ENCODE assay signal across 17 mouse cellular contexts in genomic region chr11:73283926-73284325, GRCm38 (mm10). TPM values are rescaled to one million over a fixed set of nuclear protein-coding genes. Genes with fewer than 3 reads are reported as not detected.
DNase-seq lines count a peak whose midpoint lies in the region; ATAC-seq and TF ChIP-seq lines count a peak whose summit lies in the region.
"Had no signal": no experiment of that assay in that cellular context is flagged by ENCODE, and none has a peak within 500 bp of the region (broad histone marks: within the 10 kb centered on the region; RNA-seq: fewer than 3 reads in every experiment).

No protein-coding gene starts in this region.

- no peaks in the 10 kb centered on the region for H3K36me3 ChIP-seq in heart, embryonic 15.5 days
- no peaks in the 10 kb centered on the region for H3K36me3 ChIP-seq in heart, embryonic 10.5 days
- no peaks in the 10 kb centered on the region for H3K36me3 ChIP-seq in lung, embryonic 15.5 days
- no peaks in the 10 kb centered on the region for H3K36me3 ChIP-seq in midbrain, embryonic 10.5 days
- H3K36me3 ChIP-seq: embryonic facial prominence, embryonic 13.5 days; liver, embryonic 12.5 days had no signal

- H3K4me3 ChIP-seq in heart, embryonic 15.5 days: no peak overlapping the region
- H3K4me3 ChIP-seq in heart, embryonic 10.5 days: no peak overlapping the region
- no peak overlapping the region for H3K4me3 ChIP-seq in lung, adult 2 months (replicated peaks; ENCODE audit: extremely low read depth, low read depth, low read length)
- no peak overlapping the region for H3K4me3 ChIP-seq in lung, embryonic 15.5 days
- no peak overlapping the region for H3K4me3 ChIP-seq in midbrain, embryonic 10.5 days
- H3K4me3 ChIP-seq: embryonic facial prominence, embryonic 13.5 days; liver, embryonic 12.5 days had no signal

- H3K9me3 ChIP-seq in heart, embryonic 15.5 days (replicated peaks): no peaks in the 10 kb centered on the region
- H3K9me3 ChIP-seq in heart, embryonic 10.5 days: no peaks in the 10 kb centered on the region
- H3K9me3 ChIP-seq in lung, embryonic 15.5 days: no peaks in the 10 kb centered on the region
- H3K9me3 ChIP-seq in midbrain, embryonic 10.5 days (replicated peaks): no peaks in the 10 kb centered on the region
- H3K9me3 ChIP-seq: embryonic facial prominence, embryonic 13.5 days; liver, embryonic 12.5 days had no signal

- no peak for TF ChIP-seq POLR2A in lung, adult 2 months (IDR thresholded peaks at IDR 0.05; ENCODE audit: borderline replicate concordance, extremely low read depth, low read depth, low read length)

- ATAC-seq in heart, embryonic 15.5 days (replicated peaks; ENCODE audit: insufficient number of reproducible peaks, insufficient read depth, low FRiP score, low read depth): 0 out of 2 replicates have a peak, but pooled peaks have one; percentile 13
- ATAC-seq in lung, embryonic 15.5 days (ENCODE audit: borderline replicate concordance, extremely low read depth, low FRiP score, low TSS enrichment): no peak
- ATAC-seq: forebrain, embryonic 14.5 days; liver, embryonic 12.5 days had no signal

- H3K4me1 ChIP-seq in heart, embryonic 15.5 days (replicated peaks): peaks cover 16% of the 10 kb centered on the region
- peaks cover 26% of the 10 kb centered on the region for H3K4me1 ChIP-seq in heart, embryonic 10.5 days
- H3K4me1 ChIP-seq in lung, adult 2 months (ENCODE audit: control insufficient read depth, insufficient read depth, low read length): peaks cover 4% of the 10 kb centered on the region; the same call in 1 of the 2 replicates
- peaks cover 31% of the 10 kb centered on the region for H3K4me1 ChIP-seq in lung, embryonic 15.5 days
- peaks cover 11% of the 10 kb centered on the region for H3K4me1 ChIP-seq in midbrain, embryonic 10.5 days
- H3K4me1 ChIP-seq: liver, embryonic 12.5 days had no signal

- no peaks in the 10 kb centered on the region for H3K27me3 ChIP-seq in heart, embryonic 15.5 days
- H3K27me3 ChIP-seq in heart, embryonic 10.5 days (ENCODE audit: insufficient read depth, poor library complexity, severe bottlenecking): no peaks in the 10 kb centered on the region; the same call in 1 of the 2 replicates
- H3K27me3 ChIP-seq in lung, embryonic 15.5 days: no peaks in the 10 kb centered on the region
- H3K27me3 ChIP-seq in midbrain, embryonic 10.5 days (ENCODE audit: low read depth, poor library complexity, severe bottlenecking): no peaks in the 10 kb centered on the region
- H3K27me3 ChIP-seq: embryonic facial prominence, embryonic 13.5 days; liver, embryonic 12.5 days had no signal

- H3K4me2 ChIP-seq in heart, embryonic 15.5 days: no peak overlapping the region
- no peak overlapping the region for H3K4me2 ChIP-seq in lung, embryonic 15.5 days
- H3K4me2 ChIP-seq: embryonic facial prominence, embryonic 13.5 days; liver, embryonic 12.5 days had no signal

- WGBS in heart, embryonic 15.5 days: 46% methylated on average over 1 of the region's 1 CpGs
- WGBS in heart, embryonic 10.5 days: 44% methylated on average over 1 of the region's 1 CpGs
- 44% methylated on average over 1 of the region's 1 CpGs for WGBS in lung, adult 2 months
- 33% methylated on average over 1 of the region's 1 CpGs for WGBS in lung, embryonic 15.5 days
- 62% methylated on average over 1 of the region's 1 CpGs for WGBS in midbrain, embryonic 10.5 days

- DNase-seq in heart, embryonic 10.5 days (ENCODE audit: low spot score): no peak
- peak; percentile 7 for DNase-seq in lung, adult 2 months
- DNase-seq in lung, postnatal 14 days: no peak
- DNase-seq in right cerebral cortex, postnatal 14 days: no peak
- no peak for DNase-seq in gastrocnemius, adult 8-10 months (ENCODE audit: low spot score in 2 of 2)
- DNase-seq in midbrain, embryonic 10.5 days (ENCODE audit: low spot score): no peak
- DNase-seq: gastrocnemius, postnatal 14 days; thymus, adult 18-20 months had no signal

- peak overlapping the region; percentile 48; the same call in 1 of the 2 replicates for H3K27ac ChIP-seq in heart, embryonic 15.5 days
- H3K27ac ChIP-seq in heart, embryonic 10.5 days: no peak overlapping the region
- H3K27ac ChIP-seq in lung, embryonic 15.5 days: peak overlapping the region; percentile 65
- H3K27ac ChIP-seq in midbrain, embryonic 10.5 days (replicated peaks): no peak overlapping the region
- H3K27ac ChIP-seq: embryonic facial prominence, embryonic 13.5 days; liver, embryonic 12.5 days had no signal

- no peak overlapping the region for H3K9ac ChIP-seq in heart, embryonic 15.5 days
- H3K9ac ChIP-seq in lung, embryonic 15.5 days: no peak overlapping the region
- H3K9ac ChIP-seq: embryonic facial prominence, embryonic 13.5 days; liver, embryonic 12.5 days had no signal

- no peak for TF ChIP-seq CTCF in lung, adult 2 months (IDR thresholded peaks at IDR 0.05; ENCODE audit: insufficient read depth, low read length)

RNA-seq across cellular contexts. Expression of gene Trpv3, which starts 16.7 kb away (rescaled TPM):
- polyA plus RNA-seq in heart, embryonic 15.5 days (2015; fragmentation: Nextera tagmentation; extraction: Ambion mirVana): 0.11 TPM in 2 replicates
- 0.03 TPM in 1 of 2 replicates, not detected in the other for polyA plus RNA-seq in heart, embryonic 10.5 days (2016; fragmentation: Nextera tagmentation; extraction: Ambion mirVana)
- 0.14 and 0.49 TPM in 2 replicates for polyA plus RNA-seq in lung, adult 2 months (2012; rRNA removed)
- 0.03 and 0.10 TPM in 2 replicates for polyA plus RNA-seq in lung, embryonic 15.5 days (2015; fragmentation: Nextera tagmentation; extraction: Ambion mirVana)
- total RNA-seq in gastrocnemius, adult 8-10 months (2022): not detected
- polyA plus RNA-seq in midbrain, embryonic 10.5 days (2016; fragmentation: Nextera tagmentation; extraction: Ambion mirVana): not detected in 2 replicates
- polyA plus RNA-seq: forebrain, embryonic 14.5 days; liver, embryonic 12.5 days had no signal

RNA-seq across cellular contexts. Expression of gene Aspa, which starts 45.5 kb away (rescaled TPM):
- 0.29 and 0.72 TPM in 2 replicates for polyA plus RNA-seq in heart, embryonic 15.5 days (2015; fragmentation: Nextera tagmentation; extraction: Ambion mirVana)
- polyA plus RNA-seq in heart, embryonic 10.5 days (2016; fragmentation: Nextera tagmentation; extraction: Ambion mirVana): not detected in 2 replicates
- polyA plus RNA-seq in lung, adult 2 months (2012; rRNA removed): 1.5 and 2.2 TPM in 2 replicates
- polyA plus RNA-seq in lung, embryonic 15.5 days (2015; fragmentation: Nextera tagmentation; extraction: Ambion mirVana): 1.3 and 1.4 TPM in 2 replicates
- total RNA-seq in gastrocnemius, adult 8-10 months (2022): 1 to 10 TPM; 3.0 to 7.3 (median 4.5) TPM
- polyA plus RNA-seq in midbrain, embryonic 10.5 days (2016; fragmentation: Nextera tagmentation; extraction: Ambion mirVana): 0.17 TPM in 1 of 2 replicates, not detected in the other

RNA-seq across cellular contexts. Expression of gene Gm49340, which starts 45.6 kb away (rescaled TPM):
- polyA plus RNA-seq in heart, embryonic 15.5 days (2015; fragmentation: Nextera tagmentation; extraction: Ambion mirVana): not detected in 2 replicates
- not detected in 2 replicates for polyA plus RNA-seq in heart, embryonic 10.5 days (2016; fragmentation: Nextera tagmentation; extraction: Ambion mirVana)
- 0.05 TPM in 1 of 2 replicates, not detected in the other for polyA plus RNA-seq in lung, adult 2 months (2012; rRNA removed)
- polyA plus RNA-seq in lung, embryonic 15.5 days (2015; fragmentation: Nextera tagmentation; extraction: Ambion mirVana): 0.05 TPM in 1 of 2 replicates, not detected in the other
- not detected for total RNA-seq in gastrocnemius, adult 8-10 months (2022)
- not detected in 2 replicates for polyA plus RNA-seq in midbrain, embryonic 10.5 days (2016; fragmentation: Nextera tagmentation; extraction: Ambion mirVana)
- total RNA-seq: gastrocnemius, postnatal 14 days; heart, postnatal 10 days; layer of hippocampus, adult 18-20 months; left cerebral cortex, postnatal 25 days had no signal
- polyA plus RNA-seq: brain, embryonic 14.5 days; embryonic facial prominence, embryonic 13.5 days; forebrain, embryonic 14.5 days; liver, embryonic 12.5 days had no signal

RNA-seq across cellular contexts. Expression of gene Spata22, which starts 45.6 kb away (rescaled TPM):
- polyA plus RNA-seq in heart, embryonic 15.5 days (2015; fragmentation: Nextera tagmentation; extraction: Ambion mirVana): not detected in 2 replicates
- polyA plus RNA-seq in heart, embryonic 10.5 days (2016; fragmentation: Nextera tagmentation; extraction: Ambion mirVana): not detected in 2 replicates
- polyA plus RNA-seq in lung, adult 2 months (2012; rRNA removed): not detected in 2 replicates
- polyA plus RNA-seq in lung, embryonic 15.5 days (2015; fragmentation: Nextera tagmentation; extraction: Ambion mirVana): not detected in 2 replicates
- not detected for total RNA-seq in gastrocnemius, adult 8-10 months (2022)
- not detected in 2 replicates for polyA plus RNA-seq in midbrain, embryonic 10.5 days (2016; fragmentation: Nextera tagmentation; extraction: Ambion mirVana)
- total RNA-seq: gastrocnemius, postnatal 14 days; heart, postnatal 10 days; layer of hippocampus, adult 18-20 months; left cerebral cortex, postnatal 25 days had no signal
- polyA plus RNA-seq: embryonic facial prominence, embryonic 13.5 days; forebrain, embryonic 14.5 days had no signal

RNA-seq across cellular contexts. Expression of gene Trpv1, which starts 49.8 kb away (rescaled TPM):
- 0.06 and 0.11 TPM in 2 replicates for polyA plus RNA-seq in heart, embryonic 15.5 days (2015; fragmentation: Nextera tagmentation; extraction: Ambion mirVana)
- polyA plus RNA-seq in heart, embryonic 10.5 days (2016; fragmentation: Nextera tagmentation; extraction: Ambion mirVana): not detected in 2 replicates
- 0.09 and 0.55 TPM in 2 replicates for polyA plus RNA-seq in lung, adult 2 months (2012; rRNA removed)
- 0.09 TPM in 1 of 2 replicates, not detected in the other for polyA plus RNA-seq in lung, embryonic 15.5 days (2015; fragmentation: Nextera tagmentation; extraction: Ambion mirVana)
- total RNA-seq in gastrocnemius, adult 8-10 months (2022): under 1 TPM; 0.08 to 0.12 (median 0.10) TPM
- polyA plus RNA-seq in midbrain, embryonic 10.5 days (2016; fragmentation: Nextera tagmentation; extraction: Ambion mirVana): not detected in 2 replicates
- total RNA-seq: heart, postnatal 10 days had no signal
- polyA plus RNA-seq: embryonic facial prominence, embryonic 13.5 days; forebrain, embryonic 14.5 days; liver, embryonic 12.5 days had no signal

Comparison
In these comparisons a context has a peak if more than half of its experiments do, and no peak if none do; other contexts are left out.
1. H3K27ac ChIP-seq: peak in heart, embryonic 15.5 days (single experiment) and lung, embryonic 15.5 days (single experiment); none in heart, embryonic 10.5 days (single experiment) and midbrain, embryonic 10.5 days (single experiment).